Mouse (Mus musculus) adrenal gland, adult (tissue): ENCODE measurements at regions not wholly inside any gene's neighbourhood (a gene's known extent, or its start where the extent isn't known, plus 50 kb on each side); places are given as distances from the start of the nearest gene placed in this dataset.
A peak's percentile ranks its signal among the peaks of the same experiment; 100 is the strongest.

Source experiments
- DNase-seq, 2 experiments: peaks; one replicate each; pipeline ENCODE4 v3.0.0; 2022 to 2023; ENCODE audit warnings: low spot score in 1 of 2; ENCODE audit not compliant: inconsistent age in 2 of 2

GRCm38 (mm10) chr11:19346276-19346826 is 327.6 kb upstream of the Meis1 start:
- peak in 1 of 2 experiments; percentile 58 for DNase-seq

GRCm38 (mm10) chr11:19350331-19351242 is 331.8 kb upstream of the Meis1 start:
- no peak for DNase-seq

DNA sequence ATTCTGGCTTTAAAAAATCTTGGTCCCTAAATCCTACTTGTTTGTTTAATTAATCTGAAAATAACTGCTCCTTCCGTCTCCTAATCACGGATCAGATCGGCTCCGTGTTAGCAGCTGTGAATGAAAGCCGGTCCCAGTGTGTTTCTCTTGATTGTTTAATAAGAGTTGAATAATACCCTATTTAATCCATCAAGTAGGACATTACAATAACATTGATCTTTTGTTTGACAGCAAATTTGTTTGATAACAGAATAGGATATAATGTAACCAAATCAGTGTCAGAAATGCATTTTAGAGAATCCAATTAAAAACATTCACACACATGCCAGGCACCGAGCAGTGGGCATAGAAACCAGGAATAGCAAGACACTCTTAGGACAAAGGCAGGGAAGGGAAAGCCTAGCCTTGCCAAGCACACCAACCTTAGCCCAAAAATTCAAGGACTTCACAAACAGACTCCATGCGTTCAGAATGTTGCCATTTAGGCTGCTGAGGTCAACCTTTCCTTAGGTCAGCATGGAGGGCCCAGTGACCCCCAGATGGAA is 332.5 kb upstream of the Meis1 start:
- no peak for DNase-seq

DNA sequence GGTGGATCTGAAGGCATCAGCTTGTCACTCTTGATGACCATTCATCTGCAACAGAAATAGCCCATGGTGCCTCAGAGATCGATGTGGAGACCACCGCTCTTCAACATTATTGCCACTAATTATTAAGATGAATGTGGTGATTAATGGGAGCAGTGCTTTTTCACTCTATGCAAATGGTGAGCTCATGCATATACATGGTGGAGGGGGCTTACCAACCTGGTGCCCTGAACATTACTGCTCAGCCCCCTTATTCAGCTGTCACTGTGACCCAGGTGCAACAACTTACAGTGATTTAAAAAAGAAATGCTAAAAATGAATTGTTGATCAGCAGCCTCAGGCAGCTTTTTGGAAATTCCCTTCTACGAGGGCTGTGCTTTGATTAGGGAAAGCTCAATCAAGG is 334.9 kb upstream of the Meis1 start:
- DNase-seq, result no peak

GRCm38 (mm10) chr11:19355179-19355578 is 336.4 kb upstream of the Meis1 start:
- DNase-seq, result no peak

GRCm38 (mm10) chr11:19356151-19356550 is 337.4 kb upstream of the Meis1 start:
- DNase-seq, result peak in 1 of 2 experiments; percentile 44

GRCm38 (mm10) chr11:19369152-19369551 is 350.4 kb upstream of the Meis1 start:
- DNase-seq, result no peak

DNA sequence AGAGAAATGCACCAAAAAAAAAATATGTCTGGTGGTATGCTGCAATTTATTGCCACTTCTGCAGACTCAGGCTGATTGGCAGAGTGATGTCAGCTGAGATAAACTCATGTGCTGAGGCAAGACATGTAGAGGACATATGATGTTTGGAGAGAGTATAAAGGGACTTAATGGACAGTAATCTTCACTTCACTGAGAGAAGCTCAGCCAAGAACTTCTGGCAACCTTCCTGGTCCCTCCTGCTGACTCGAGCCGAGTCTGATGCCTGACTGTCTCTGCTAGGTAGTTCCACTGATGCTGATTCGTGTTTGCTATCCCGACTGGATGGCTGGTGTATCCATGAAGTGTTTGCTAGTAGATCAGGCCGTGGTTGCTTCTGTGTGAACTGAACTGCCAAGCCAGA is 354.7 kb upstream of the Meis1 start:
- no peak for DNase-seq

GRCm38 (mm10) chr11:19380935-19381334 is 362.1 kb upstream of the Meis1 start:
- DNase-seq, result peak in 1 of 2 experiments; percentile 63

- no peak for DNase-seq
Measured at GRCm38 (mm10) chr11:19389136-19389535, 370.4 kb upstream of the Meis1 start.

DNA sequence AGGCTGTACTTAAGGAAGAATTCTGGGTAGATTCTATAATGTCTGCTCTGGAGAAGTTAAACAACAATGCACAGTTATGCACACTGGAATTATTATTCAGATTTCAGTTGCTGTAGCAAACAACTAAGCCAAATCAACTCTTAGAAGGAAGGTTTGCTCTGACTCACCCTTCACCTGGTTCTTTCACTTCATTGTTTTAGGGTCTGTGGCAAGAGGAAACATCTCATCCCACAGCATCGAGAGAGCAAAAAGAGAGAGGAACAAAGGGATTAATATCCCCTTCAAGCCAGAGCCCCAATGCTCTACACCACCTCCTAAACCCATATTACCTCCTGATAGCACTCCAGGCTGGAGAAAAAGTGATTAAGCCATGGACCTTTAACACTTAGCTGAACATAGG is 373.4 kb upstream of the Meis1 start:
- DNase-seq, result no peak

DNA sequence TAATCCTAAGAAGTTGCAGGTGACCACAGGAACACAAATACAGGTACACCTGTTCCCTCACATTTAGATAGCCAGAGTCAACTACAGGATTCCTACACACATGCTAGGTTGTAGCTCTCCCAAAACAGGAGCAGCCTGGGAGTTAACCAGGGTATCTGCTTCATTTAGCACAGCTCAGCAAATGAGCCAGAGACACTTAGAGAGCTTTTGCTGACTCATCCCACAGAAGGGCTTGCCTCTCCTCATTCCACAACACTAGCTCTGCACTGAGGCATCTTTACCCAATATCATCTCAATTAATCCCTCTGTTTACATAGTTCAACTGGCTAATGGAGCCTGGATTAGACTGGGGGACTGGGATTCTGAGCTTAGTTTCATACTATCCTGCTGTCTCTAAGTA is 375.6 kb upstream of the Meis1 start:
- DNase-seq, result no peak

DNA sequence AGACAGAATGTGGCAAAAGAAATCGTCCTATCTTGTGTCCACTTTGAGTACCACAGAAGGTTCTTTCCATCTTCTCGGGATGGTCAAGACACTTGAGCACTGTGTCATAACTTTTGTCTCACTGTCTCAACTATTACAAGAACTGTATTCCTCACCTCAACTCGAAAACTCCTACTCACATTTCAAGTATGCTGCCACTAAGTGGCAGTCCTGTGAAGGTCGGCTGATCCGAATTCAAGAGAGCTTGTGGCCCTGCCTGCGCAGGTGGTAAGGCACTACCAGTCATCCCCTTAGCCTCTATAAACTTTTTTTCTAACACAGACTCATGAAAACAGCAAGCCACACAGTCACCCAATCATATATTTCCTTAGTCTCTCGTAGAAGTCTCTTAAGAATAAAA is 381.6 kb upstream of the Meis1 start:
- no peak for DNase-seq

DNA sequence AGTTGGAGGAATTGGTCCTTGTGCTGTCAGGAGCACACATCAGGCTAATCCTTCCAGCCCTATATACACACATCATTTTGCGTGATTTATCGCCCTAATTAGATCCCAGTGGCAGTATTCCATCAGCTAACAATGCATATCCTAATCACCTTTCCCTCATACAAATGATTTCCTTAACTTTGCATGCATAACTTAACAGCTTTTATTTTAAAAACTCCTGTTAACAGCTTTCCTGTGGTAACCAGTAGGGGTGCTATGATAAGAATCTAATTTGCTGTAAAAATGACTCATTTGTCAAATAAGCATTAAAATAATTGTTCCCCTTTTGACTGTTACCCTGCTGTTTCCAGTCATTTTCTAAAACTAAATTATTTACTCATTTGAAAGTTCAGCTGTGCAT is 401.4 kb upstream of the Meis1 start:
- no peak for DNase-seq

- DNase-seq, result no peak
Measured at GRCm38 (mm10) chr11:19423268-19423667, 404.5 kb upstream of the Meis1 start.

DNA sequence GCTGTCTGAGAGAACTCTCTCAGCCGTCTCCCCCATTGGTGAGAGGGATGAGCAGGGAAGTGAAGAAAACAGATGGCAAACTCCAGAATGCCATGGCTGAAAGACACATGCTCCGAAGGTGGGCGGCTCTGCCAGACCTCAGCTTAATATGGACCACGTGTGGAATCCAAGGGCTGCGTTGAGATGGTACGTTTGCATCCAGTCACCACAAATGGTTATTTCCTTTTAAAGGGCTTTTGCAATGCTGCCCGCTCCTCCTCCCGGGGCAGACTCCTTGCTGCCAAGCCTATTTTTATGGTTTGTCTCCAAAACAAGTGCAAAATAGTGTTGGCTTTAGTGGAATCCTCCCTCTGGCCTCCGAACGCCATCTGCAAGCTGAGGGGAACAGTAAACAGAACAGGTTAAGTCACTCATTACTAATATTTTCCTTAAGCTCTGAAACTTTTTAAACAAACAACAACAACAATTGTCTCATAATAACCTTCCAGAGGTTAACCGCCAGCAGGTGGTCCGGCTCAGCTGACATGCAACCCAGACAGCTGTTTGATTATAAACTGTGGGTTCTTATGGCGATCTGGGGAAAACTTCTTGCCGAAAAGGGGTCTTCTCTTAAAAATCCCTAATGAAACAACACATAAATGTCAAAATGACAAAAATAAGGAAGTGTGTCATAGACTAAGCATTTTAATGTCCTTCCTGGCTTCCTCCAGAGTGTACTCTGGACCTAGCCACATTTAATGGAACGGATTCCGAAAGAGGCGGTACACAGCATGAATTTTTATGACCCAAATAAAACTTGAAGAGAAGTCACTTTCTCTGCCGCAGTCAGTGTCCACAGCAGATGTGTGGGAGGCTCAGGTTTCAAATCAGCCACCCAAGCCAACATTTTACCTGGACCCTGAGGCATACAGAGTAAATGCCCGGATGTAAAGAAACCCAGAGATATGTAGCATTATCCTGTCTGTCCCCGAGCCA is 405.3 kb upstream of the Meis1 start:
- peak in 1 of 2 experiments; percentile 53 for DNase-seq

GRCm38 (mm10) chr11:19427559-19427958 is 408.8 kb upstream of the Meis1 start:
- DNase-seq, result no peak

GRCm38 (mm10) chr11:19433680-19434619 is 415.2 kb upstream of the Meis1 start:
- DNase-seq, result no peak

DNA sequence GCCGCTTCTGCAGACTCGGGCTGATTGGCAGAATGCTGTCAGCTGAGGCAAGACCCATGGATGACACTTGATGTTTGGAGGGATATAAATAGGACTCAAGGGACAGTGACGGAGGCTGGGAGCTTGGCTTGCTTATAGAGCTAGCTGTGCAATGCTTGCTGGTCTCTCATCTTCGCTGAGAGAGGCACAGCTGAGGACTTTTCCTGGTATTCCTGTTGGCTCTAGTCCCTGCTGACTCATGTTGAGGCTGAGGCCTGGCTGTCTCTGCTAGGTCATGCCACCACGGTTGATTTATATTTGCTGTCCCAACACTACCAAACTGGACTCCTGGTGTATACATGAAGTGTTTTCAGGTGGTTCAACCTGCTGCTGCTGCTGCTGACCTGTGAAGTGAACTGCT is 419.6 kb upstream of the Meis1 start:
- DNase-seq, result peak; percentile 15 to 55

DNA sequence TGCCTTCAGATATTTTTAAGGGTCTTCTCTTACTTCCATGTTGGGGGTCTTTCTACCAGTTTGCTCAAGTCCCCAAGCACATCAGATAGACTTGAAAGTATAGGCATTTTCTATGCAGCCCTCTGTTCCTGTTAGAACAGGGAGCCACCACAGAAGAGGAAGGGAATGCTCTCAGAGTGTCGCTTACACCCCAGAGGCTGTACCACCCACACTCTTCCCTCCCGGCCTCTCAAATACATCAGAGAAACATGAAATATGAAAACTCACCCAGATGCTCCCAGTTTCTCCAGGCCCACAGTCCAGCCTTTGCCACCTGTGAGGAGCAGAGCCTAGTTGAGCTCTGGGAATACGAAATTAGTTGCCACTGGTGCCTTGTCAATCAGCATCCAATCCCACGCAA is 423.2 kb upstream of the Meis1 start:
- no peak for DNase-seq
